Mouse (Mus musculus): ENCODE measurements at regions not wholly inside any gene's neighbourhood (a gene's known extent, or its start where the extent isn't known, plus 50 kb on each side); places are given as distances from the start of the nearest gene placed in this dataset.

GRCm38 (mm10) chr8:113439088-113439487 lies 196.3 kb upstream of the Mon1b start:
- TF ChIP-seq POLR2A (IDR thresholded peaks at IDR 0.05; ENCODE audit: control insufficient read depth in 1 of 2, insufficient read depth in 1 of 2, low read depth in 1 of 2, low read length in 2 of 2, poor library complexity in 1 of 2) (no peak), CTCF (IDR thresholded peaks at IDR 0.05 in 2 of 3, conservative IDR thresholded peaks at IDR 0.05 in 1 of 3; ENCODE audit: control insufficient read depth in 1 of 3, insufficient read depth in 1 of 3, low read depth in 2 of 3, low read length in 3 of 3, poor library complexity in 1 of 3, severe bottlenecking in 1 of 3) (no peak), USF1 (IDR thresholded peaks at IDR 0.05; ENCODE audit: low read depth, low read length) (no peak), ETS1 (IDR thresholded peaks at IDR 0.05; ENCODE audit: low read depth, low read length) (no peak), E2F4 (IDR thresholded peaks at IDR 0.05; ENCODE audit: borderline replicate concordance, low read depth, low read length) (no peak), EP300 (IDR thresholded peaks at IDR 0.05; ENCODE audit: low read depth in 1 of 2, low read length in 2 of 2) (no peak), RAD21 (IDR thresholded peaks at IDR 0.05; ENCODE audit: low read depth, low read length) (no peak), USF2 (IDR thresholded peaks at IDR 0.05; ENCODE audit: borderline replicate concordance in 1 of 2, insufficient read depth in 1 of 2, low read depth in 1 of 2, low read length in 2 of 2) (no peak)
